Mouse (Mus musculus) ovary, adult 18-20 months (tissue): Measurements from ENCODE around the gene Gm13693.
"Not testable (repeated sequence)": the region's sequence is repeated elsewhere in the genome, so short reads cannot be mapped to it uniquely, and the experiment has no call there.

Experiments
- DNase-seq: peaks from one replicate; pipeline ENCODE4 v3.0.0; 2022; ENCODE audit warnings: low spot score, mixed read lengths

Gene Gm13693

GRCm38 (mm10) chr2:83961203-83961602, at the start of gene Gm13693:
Gm13693 (plus strand) TSS chr2:83961503.
- not testable (repeated sequence) for DNase-seq

- no peak for DNase-seq
Observed at GRCm38 (mm10) chr2:83929478-83930088, 31.7 kb upstream of the Gm13693 start.

- DNase-seq = peak; percentile 36
Observed at GRCm38 (mm10) chr2:83940931-83941361, 20.4 kb upstream of the Gm13693 start, which contains the start of gene Zswim2. Zswim2 (minus strand) TSS chr2:83941228.

GRCm38 (mm10) chr2:83941378-83941777, 19.9 kb upstream of the Gm13693 start:
- no peak for DNase-seq

- DNase-seq = no peak
Observed at GRCm38 (mm10) chr2:83941792-83942191, 19.5 kb upstream of the Gm13693 start.

- not testable (repeated sequence) for DNase-seq
Observed at GRCm38 (mm10) chr2:83955393-83955792, 5.9 kb upstream of the Gm13693 start, which contains the start of gene Gm13698. Gm13698 (plus strand) TSS chr2:83955693.

GRCm38 (mm10) chr2:83967013-83967412, 5.7 kb downstream of the Gm13693 start, which contains the start of gene Gm13695:
Gm13695 (plus strand) TSS chr2:83967313.
- not testable (repeated sequence) for DNase-seq

GRCm38 (mm10) chr2:83972823-83973222, 11.5 kb downstream of the Gm13693 start, which contains the start of gene Gm13696:
Gm13696 (plus strand) TSS chr2:83973123.
- DNase-seq = not testable (repeated sequence)

GRCm38 (mm10) chr2:83978633-83979032, 17.3 kb downstream of the Gm13693 start, which contains the start of gene Gm13694:
Gm13694 (plus strand) TSS chr2:83978933.
- DNase-seq = not testable (repeated sequence)

GRCm38 (mm10) chr2:83984443-83984842, 23.1 kb downstream of the Gm13693 start, which contains the start of gene Gm13697:
Gm13697 (plus strand) TSS chr2:83984743.
- DNase-seq = not testable (repeated sequence)

- not testable (repeated sequence) for DNase-seq
Observed at GRCm38 (mm10) chr2:83990253-83990652, 28.9 kb downstream of the Gm13693 start, which contains the start of gene Gm13691. Gm13691 (plus strand) TSS chr2:83990553.

- not testable (repeated sequence) for DNase-seq
Observed at GRCm38 (mm10) chr2:83993639-83994255, 32.4 kb downstream of the Gm13693 start.

- DNase-seq = not testable (repeated sequence)
Observed at GRCm38 (mm10) chr2:83994526-83994925, 33.2 kb downstream of the Gm13693 start.

- no peak for DNase-seq
Observed at GRCm38 (mm10) chr2:84008913-84009312, 47.6 kb downstream of the Gm13693 start.

- DNase-seq = no peak
Observed at GRCm38 (mm10) chr2:84009818-84010217, 48.5 kb downstream of the Gm13693 start.
